Mouse (Mus musculus) thymus, postnatal 4 days (tissue): ENCODE data around the gene Jmjd4.
A peak's percentile ranks its signal among the peaks of the same experiment; 100 is the strongest.

Source experiments
- DNase-seq: peaks from one replicate; pipeline ENCODE4 v3.0.0; 2021

Jmjd4 gene

DNA sequence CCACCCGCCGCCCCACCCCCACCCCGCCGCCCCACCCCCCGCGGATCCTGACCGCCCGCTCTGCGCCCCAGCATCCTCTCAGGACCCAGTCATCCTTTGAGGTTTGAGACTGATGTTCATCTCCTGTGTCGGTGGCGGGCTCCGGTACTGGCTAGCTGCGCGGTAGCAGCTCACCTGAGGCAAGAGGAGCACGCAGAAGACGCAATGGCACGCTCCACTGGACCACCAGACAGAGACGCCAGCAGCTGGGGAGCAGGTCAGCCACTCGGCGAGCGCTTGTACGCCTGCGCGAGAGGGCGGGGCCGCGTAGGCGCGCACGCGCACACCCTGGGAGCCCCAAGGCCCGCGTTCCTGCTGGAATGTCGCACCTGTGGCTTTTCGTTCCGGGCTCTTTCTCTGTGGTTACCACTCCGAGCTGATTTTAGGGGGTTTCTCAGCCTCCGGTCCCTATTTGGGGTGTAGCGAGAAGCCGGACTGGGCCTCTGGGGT is at the start of gene Jmjd4:
Gene Jmjd4 (plus strand): TSS at position 305 of the 489 bp plus-strand sequence.
- DNase-seq, result peak; percentile 93

DNA sequence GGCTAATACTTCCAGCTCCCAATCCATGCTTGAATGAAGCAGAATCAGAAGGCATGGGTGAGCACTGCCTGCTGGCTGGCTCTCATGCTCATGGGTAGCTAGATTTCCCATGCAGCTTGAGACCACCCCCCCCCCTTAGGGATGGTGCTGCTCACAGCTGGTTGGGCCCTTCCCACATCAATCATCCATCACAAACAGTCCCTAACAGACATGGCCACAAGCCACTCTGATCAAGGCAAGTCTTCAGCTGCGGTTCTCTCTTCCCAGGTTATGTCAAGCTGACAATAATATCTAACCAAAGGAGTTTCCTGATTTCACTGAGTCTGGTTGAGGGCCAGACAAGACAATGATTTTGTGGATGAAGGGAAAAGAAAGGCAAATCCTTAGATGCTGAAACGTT is 49.0 kb upstream of the Jmjd4 start:
- DNase-seq, result peak; percentile 69

DNA sequence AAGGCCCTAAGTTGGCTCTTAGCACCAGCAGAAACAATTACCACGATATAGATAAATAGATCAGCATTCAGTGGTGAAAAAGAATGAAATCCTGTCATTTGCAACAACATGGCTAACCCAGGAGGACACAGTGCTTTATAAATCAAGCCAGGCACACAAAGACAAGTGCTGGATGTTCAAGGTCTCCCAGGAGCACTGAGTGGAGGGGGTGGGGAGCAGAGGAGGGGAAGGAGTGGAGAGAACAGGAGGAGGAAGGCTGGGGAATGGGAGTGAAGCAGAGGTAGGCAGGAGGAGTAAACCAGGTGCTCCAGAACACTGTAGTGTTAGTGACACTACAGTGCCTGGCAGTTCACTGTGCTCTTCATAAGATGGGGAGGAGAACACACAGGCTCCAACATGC is 44.1 kb upstream of the Jmjd4 start:
- no peak for DNase-seq

DNA sequence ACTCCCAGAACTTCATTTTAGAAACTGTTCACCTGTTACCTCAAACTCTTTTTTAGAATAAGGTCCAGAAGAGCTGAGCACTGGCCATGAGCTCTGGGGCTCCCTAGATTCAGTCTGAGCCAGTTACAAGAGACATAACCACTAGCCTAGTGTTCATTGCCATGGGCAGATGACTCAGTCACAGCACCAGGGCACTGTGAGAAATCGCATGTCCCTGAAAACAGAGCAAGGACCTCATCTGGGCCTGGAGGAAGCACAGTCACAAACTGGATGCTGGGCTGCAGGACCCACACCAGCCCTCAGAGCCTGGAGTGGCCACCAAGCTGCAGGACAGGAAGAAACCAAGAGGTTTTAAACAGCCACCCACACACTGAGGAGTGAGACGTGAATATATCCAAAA is 39.0 kb upstream of the Jmjd4 start:
- DNase-seq, result no peak

DNA sequence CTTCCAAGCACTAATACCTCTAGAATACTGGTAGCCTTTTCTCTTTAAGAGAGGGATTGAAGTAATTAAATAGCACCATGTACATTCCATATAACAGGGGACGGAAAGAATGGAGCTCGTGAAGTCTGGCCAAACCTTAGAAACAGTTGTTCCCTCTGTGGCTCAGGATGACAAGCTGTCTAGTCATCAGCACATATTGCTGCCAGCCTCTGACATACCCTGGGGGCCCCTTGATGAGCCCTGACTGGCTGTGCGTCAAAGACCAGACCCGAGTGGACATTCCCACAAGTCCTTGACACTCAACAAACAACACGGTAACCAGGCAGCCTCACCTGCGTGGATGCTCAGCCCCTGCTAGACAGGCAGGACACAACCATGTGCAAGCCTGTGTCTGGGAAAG is 37.8 kb upstream of the Jmjd4 start:
- DNase-seq, result no peak

DNA sequence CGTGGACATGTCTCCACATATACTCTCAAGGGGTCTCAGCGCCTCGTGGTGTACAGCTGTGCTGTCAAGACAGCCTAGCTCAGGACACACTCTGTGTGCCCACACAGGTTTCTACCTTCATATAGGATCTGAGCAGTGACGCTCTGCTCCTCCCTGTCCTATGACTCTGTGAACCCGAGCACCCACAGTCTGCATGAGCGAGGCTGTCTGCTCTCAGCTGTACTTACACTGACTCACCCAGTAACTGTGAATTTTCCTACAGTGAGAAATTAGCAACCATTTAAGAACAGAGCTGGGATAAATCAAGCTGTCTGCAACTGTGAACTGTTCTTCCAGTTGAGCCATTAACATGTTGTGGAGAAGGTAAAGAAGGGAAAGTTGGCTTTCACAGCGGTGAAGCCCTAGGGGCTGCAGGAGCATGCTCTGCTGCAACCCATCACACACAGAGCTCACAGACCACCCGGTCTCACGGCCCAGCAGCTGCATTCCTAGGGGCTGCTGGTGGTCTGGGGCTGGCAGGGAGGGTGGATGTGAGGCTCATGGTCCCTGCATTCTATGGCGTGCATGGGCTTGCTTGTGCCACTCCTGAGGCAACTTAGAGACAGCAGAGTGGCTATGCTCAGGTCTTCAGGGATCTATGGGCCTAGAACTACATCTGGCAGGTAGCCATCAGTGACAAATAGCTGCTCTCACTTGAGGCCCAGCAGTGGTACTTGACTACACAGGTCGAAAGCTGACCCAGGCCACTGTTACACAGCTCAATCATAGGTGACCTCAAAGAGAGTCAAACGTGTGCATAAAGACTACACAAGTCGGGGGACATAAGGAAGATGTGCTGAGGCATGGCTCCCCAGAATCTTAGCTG is 36.6 kb upstream of the Jmjd4 start:
- no peak for DNase-seq

DNA sequence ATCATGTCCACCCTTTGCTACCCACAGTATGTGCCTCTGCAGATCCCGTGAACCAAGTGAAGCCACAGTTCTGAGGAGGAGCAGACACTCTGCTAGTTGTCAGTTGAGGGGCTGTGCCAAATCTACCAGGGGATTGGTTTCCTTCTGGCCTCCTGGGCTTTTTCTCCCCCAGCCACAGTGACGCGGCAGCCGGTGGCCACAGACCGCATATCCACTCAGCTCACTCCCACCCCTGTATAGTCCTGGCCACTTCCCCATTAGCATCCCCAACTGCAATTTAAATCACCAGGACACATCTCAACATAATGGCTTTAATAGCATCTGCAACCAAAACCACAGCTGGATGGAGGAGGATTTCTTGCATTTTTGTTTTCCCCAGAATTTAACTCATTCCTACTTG is 31.1 kb upstream of the Jmjd4 start:
- DNase-seq, result no peak

DNA sequence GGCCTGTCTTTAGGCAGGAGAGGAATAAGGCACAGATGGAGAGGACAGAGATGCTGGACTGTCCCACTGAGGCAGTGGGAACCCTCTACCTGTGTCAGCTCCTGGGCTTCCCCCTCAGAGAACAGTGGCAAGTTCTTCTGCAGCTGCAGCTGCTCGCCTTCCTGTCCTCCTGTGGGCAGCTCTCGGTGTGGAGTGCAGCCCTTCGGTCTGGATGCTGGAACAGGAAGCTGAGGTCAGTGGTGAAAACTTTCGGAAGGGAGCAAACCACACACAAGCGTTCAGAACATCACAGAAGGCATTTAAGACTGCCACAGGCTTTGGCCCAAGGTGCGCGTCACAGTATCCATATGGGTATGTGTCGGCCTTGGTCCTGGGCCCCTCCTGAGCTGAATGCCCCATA is 28.4 kb upstream of the Jmjd4 start:
- no peak for DNase-seq

DNA sequence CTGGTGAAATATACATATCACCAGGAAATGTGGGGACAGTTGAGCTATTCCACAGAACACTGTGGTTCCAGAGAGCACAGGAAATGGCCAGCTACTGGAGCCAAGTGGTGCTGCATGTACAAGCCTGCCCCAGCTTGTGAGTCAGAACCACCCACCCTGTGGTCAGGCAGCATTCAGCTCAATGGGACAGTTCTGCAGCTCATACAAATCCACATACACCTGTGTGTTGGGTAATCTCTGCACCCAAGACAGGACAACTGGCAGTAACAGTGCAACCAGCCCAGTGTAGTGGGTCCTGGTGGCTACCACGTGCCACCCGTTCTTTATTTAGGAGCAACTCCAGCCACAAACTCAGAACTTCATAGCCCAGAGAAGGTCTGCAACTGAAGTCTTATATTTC is 27.9 kb upstream of the Jmjd4 start:
- DNase-seq, result no peak

DNA sequence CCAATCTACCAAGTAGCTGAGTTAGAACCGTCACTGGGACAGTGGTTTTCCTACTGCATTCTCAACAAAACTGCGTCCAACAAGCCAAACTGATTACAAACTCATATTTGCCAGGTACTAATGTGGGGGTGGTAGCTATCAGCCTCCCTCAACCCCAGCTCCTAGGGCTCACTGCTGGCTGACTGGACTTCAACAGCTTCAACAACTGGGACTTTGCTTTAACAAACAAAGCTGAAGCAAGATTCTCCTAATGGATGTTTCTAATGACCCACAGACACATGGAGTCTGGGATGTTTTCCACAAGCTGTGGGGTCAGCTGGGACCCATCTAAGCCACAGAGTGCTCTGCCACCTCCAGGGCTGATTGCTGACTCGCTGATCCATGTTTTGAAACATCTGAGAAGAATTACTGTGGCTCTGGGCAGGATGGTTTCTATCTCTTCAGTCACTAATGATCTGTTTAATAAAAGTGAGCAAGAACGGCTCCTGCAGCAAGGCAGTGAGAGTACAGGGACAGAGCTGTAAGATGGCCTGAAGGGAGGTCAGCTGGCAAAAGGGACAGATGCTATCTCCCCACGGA is 26.7 kb upstream of the Jmjd4 start:
- DNase-seq, result no peak

DNA sequence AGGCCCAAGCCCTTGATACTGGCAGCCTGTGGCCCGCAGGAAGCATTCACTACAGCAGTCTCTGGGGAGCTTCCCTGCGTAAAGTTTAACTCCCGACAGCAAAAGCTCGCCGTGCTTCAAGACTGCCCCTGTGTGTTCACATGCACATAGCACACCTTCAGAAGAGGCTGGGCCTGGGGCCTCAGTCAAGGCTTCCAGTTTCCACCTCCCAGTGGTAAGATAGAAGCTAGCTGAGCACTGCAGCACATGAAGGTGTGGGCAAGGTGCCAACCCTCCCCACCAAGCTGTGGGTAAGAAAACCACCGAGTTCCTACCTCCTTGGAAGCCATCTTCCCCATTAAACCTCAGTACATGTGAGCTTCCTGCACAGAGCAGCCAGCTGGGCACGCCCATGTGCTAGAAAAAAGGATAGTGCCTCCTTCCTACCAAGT is 24.2 kb upstream of the Jmjd4 start:
- DNase-seq, result peak; percentile 75

DNA sequence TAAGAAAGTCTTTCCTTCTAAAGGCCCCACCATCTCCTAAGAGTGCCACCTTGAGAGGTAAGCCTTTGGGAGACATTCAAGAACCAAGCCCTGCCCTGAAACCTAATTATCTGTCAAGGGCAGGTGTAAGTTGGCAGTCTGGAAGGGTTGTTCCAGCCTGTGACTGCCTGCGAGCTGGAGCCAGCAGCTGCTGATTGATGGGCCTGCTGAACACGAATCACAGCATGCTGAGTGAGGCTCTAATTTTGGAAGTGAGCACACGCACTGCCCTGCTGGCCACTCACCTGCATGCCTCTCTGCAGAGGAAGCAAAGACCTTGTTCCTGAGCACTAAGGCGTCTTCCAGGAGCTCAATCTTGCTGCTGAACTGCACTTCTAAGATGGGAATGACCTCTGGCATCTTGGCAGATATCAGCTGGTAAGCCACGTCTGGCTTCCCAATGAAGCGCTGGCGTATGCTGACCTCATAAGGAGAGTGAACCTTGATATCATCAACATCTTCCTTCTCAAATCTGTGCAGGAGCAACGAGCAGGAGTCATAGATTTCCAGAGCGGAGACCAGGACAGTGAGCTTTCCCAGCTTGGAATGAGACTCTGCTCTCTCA is 21.7 kb upstream of the Jmjd4 start:
- no peak for DNase-seq

DNA sequence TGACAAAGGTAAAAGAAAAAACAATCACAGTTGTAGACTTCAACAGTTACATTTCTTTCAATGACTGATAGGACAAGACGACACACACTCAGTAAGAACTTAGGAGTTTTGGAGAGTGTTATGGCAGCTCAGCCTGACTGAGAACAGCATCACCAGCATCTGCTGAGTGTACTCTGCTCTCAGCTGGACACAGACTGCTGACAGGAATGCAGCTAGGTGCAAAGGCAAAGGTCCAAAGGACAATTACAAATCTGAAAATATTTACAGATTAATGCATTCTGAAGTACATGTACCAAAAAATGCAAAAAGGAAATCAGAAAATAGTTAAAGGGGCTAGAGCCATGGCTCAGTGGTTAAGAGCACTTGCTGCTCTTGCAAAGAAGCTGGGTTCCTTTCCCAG is 19.9 kb upstream of the Jmjd4 start:
- no peak for DNase-seq

DNA sequence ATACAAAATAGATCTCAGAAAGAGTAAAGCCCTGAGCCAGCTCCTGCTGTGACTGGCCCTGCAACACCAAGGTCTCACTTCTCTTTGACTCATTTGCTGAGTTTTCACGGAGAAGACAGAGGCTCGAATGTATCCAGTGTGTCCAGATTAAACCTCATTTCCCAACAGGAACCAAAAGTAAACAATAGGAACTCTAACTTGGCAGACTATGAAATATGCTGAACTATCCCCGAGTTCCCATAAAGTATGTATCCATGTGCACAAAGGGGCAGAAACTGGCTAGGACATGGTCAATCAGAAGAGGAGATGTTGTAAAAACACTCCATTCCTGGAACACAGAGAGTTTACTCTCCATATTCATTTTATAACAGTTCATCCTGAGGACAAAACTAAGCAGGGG is 17.6 kb upstream of the Jmjd4 start:
- no peak for DNase-seq

DNA sequence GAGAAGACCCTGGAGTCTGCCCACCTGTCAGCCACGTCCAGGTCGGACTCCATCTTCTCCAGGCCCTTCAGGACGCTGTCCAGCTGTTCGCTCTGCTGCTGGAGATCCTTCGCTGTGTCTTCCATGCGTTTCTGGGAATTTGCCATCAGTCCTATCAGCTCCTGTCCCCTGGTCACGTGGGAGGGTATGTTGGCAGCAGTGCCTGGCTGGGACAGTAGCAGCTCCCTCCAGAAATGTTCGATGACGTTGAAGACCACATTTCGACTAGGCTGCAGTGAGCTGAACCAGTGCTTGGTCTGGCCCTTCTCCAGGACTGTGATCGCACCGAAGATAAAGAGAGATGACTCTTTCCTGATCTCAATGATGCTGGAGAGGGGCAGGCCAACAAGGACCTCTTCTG is 11.9 kb upstream of the Jmjd4 start:
- DNase-seq, result no peak

DNA sequence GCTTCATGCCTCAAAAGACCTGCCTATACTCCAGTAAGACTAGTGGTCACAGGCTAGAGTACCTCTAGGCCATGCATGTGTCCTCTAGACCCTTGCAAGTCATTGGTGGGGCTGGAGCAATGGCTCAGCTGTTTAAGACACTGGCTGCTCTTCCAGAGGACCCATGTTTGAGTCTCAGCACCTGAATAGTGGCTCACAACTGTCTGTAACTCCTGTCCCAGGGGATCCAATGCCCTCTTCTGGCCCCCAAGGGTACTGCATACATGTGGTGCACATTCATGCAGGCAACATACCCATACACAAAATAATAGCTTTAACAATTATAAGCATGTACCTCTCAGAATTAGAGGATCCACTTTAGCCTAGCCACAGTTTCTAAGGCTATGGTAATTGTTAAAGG is 6.7 kb upstream of the Jmjd4 start:
- DNase-seq, result no peak

DNA sequence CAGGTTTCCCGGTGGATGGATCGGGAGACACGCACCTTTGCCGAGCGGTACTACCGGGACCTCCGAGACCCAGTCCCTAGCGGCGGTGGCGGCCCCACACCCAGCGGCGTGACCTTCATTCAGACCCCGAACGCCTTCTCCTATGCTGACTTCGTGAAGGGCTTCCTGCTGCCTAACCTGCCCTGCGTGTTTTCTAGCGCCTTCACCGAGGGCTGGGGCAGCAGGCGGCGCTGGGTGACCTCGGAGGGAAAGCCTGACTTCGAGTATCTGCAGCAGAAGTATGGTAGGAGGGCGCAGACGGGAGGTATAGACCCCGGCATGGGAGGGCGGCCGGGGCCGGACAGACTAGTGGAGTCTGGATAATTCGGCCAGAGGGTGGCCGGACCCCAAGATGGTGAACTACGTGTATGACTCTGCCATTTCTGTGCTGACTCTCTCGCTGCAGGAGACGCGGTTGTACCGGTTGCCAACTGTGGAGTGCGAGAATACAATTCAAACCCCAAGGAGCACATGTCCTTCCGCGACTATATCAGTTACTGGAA is 456 bp downstream of the Jmjd4 start:
- DNase-seq, result peak; percentile 77

DNA sequence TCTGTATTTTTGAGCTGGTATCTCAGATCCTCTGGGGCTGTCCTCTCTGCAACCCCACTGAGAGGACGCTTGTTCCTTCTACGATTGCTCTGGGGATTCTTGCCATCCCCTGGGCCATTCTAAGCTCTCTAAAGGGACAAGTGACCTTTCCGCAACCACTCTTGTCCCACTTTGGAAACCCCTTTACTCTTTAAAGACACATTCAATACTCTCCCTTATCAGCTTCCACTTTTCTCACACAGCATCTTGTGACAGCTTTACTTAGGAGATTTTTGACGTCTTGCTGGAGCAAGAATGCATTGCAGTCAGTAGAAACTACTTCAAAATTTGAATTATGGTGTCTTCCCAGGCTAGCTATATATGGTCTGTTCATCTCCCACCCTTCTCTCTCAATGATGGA is 1.2 kb downstream of the Jmjd4 start, which contains the start of gene Snap47:
Gene Snap47 (minus strand): TSS at position 101 of the 400 bp plus-strand sequence.
- DNase-seq, result no peak

DNA sequence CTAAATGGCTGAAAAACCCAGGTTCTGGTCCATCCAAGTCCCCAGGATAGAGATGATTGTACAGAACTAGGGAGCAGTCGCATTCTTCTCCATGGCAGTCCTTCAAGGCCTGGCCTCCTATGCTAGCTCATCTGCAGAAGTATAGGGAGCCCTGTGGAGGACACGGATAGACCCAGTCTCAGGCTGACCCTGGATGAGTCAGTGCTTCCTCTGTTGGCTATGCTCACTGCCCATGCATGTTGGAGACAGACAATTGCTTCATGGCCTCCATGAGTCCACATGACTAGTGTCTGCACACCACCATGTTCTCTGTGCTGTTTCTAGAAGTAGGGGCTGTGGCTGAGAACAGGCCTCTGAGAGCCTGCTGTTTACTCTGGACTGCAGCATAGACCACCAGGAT is 6.5 kb downstream of the Jmjd4 start:
- no peak for DNase-seq

DNA sequence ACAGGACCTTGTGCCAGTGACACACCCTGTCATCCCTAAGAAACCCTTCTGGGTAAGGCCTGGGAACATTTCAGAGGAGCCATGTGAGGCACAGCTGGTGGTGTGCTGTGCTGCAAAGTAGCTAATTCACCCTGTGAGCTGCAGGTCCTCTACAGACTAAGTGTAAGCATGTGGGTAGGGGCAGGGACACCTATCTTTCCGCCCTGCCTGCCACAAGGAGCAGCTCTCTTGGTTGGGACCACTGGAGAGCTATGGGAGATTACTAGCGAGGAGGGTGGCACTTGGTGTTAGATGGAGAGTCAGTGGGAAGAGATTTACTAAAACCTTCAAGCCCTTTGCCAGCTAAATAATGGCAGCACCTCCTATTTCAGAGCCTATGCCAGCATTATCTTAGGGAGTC is 7.0 kb downstream of the Jmjd4 start:
- DNase-seq, result no peak

DNA sequence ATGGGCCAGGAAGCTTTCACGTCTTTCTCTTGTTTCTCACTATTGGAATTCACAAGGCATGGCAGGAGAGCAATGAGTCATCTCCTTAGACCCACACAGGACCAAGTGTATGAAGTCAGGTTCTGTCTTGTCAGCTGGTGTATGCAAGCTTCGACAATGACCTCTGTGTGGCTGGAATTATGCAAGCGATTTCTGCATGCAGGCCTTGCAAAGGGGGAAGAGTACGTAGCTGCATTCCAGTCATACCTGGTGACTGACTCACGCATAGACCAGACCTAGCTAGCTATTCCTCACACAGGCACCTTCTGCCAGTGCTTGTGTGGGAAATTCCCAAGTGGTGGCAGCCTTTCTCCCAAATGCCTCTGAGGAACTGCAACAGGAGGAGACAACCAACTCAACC is 9.1 kb downstream of the Jmjd4 start:
- DNase-seq, result no peak

DNA sequence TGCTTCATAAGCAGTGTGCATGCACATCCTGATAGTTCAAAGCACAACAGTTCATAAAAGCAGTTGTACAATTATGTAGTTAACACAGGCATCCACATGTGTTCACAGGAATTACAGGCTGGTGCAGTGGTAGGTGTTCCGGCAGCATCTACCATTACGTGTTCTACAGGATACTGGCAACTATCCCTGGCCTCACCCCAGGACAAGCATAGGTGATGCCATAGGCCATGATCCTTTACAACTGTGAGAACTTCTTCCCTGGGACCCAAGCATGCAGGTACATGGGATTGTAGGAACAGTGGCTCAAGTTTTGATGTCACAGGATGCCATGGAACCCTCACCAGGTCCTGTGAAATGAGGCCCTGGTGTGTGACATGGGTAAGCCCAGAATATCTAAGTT is 10.6 kb downstream of the Jmjd4 start:
- DNase-seq, result no peak

DNA sequence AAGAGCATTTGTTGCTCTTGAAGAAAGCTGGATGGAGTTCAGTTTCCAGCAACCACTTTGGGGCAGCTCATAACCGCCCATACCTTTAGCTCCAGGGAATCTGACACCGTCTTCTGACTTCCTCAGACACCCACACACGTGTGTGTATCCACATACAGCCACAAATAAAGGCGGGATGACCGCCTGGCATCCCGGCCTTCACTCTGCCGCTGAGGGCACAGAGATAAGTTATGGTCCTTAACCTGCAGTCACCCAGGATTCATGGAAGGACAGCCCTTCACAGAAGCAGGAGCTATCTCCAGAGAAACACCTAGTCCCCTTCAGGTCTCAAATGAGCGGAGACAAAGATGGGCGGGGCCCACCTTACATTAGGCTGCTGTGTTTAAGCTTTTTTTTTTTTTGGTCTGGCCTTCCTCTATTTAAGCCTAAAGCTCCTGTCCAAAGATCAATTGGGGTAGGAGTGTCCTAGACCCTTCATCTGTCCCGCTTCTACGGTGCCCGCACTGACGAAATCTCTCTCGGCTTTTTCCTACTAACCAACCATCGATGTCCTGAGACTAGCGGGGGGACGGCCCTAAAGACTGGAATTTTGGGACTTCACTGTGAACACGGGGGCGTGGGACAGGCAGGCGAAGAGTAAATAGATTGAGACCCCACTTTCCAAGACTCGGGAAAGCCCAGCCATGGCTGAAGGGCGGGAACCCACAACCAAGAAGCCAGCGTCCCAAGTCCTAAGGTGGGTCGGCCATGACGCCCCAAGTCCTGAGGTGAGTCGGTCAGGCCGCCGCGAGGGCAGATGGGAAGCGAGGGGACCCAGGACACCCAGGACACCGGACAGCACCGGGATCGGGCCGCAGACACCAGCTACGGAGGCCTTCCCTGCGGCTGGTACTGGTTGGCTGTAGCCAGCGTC is 21.8 kb downstream of the Jmjd4 start:
- DNase-seq, result no peak
